ENCODE assay signal across 18 mouse cellular contexts in the genomic region with DNA sequence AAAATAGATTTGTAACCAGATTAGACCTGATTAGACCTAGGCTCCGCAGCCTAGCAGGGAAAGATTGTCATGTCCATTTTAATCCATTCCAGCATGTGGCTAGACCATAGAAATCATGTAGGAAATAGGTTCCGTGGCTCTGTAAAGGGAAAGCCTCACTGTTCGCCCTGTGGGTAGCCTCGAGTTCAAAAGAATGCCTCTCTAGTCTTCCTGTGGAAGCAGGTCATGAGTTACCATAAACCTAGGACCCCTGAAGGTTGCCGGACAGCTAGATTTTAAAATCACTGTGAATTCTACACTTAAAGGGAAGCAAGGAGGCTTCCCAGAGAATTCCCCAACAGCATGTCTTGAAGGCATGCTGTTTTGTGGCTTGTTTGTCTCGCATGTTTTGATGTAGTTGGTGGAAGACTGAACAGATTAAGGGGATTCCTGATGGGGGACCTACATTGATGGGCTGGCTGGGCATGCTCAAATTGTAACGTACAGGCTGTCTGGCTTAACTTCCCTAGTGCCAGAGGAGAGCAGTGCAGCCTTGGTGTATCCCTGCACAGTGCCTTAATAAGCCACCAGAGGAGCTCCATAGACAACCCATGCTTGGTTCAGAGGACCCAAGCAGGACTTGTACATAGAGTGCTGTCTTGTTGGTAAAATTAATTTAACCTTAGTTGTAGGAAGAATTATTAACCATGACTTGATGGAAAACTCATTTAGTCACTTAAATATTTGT.
DNase-seq lines count a peak whose midpoint lies in the region; ATAC-seq lines count a peak whose summit lies in the region.
"Had no signal": no experiment of that assay in that cellular context is flagged by ENCODE, and none has a peak within 500 bp of the region (broad histone marks: within the 10 kb centered on the region; RNA-seq: fewer than 3 reads in every experiment).

No protein-coding gene starts in this region.

- H3K27ac ChIP-seq in hindbrain, embryonic 10.5 days = peak overlapping the region; percentile 67
- no peak overlapping the region for H3K27ac ChIP-seq in hindbrain, embryonic 16.5 days (ENCODE audit: low read depth, low read length)
- H3K27ac ChIP-seq in midbrain, embryonic 14.5 days (replicated peaks; ENCODE audit: low read depth, low read length) = 0 out of 2 replicates have a peak overlapping the region, but pooled peaks have one; percentile 43
- H3K27ac ChIP-seq: embryonic facial prominence, embryonic 15.5 days; liver, embryonic 15.5 days had no signal

- H3K27me3 ChIP-seq in hindbrain, embryonic 10.5 days (ENCODE audit: insufficient read depth, poor library complexity, severe bottlenecking) = no peaks in the 10 kb centered on the region
- no peaks in the 10 kb centered on the region for H3K27me3 ChIP-seq in hindbrain, embryonic 16.5 days (replicated peaks; ENCODE audit: control insufficient read depth, insufficient read depth, low read length)
- H3K27me3 ChIP-seq in midbrain, embryonic 14.5 days (ENCODE audit: control insufficient read depth, insufficient read depth, low read length) = no peaks in the 10 kb centered on the region
- H3K27me3 ChIP-seq: embryonic facial prominence, embryonic 15.5 days; liver, embryonic 15.5 days; megakaryocyte, embryonic 14.5 days had no signal

- no peak overlapping the region for H3K4me3 ChIP-seq in hindbrain, embryonic 10.5 days
- no peak overlapping the region for H3K4me3 ChIP-seq in hindbrain, embryonic 16.5 days (ENCODE audit: low read length)
- no peak overlapping the region for H3K4me3 ChIP-seq in midbrain, embryonic 14.5 days (replicated peaks; ENCODE audit: low read depth, low read length)
- H3K4me3 ChIP-seq: embryonic facial prominence, embryonic 15.5 days; liver, embryonic 15.5 days; megakaryocyte, embryonic 14.5 days had no signal

- H3K4me1 ChIP-seq in hindbrain, embryonic 10.5 days (replicated peaks) = peaks cover 37% of the 10 kb centered on the region
- peaks cover 16% of the 10 kb centered on the region for H3K4me1 ChIP-seq in hindbrain, embryonic 16.5 days (ENCODE audit: control insufficient read depth, insufficient read depth, low read depth, low read length)
- 0 out of 2 replicates have a peak, but pooled peaks cover 2% of the 10 kb centered on the region for H3K4me1 ChIP-seq in midbrain, embryonic 14.5 days (ENCODE audit: control insufficient read depth, insufficient read depth, low read length)
- H3K4me1 ChIP-seq: embryonic facial prominence, embryonic 15.5 days had no signal

- H3K9ac ChIP-seq in hindbrain, embryonic 16.5 days (ENCODE audit: low read depth, low read length) = no peak overlapping the region
- H3K9ac ChIP-seq in midbrain, embryonic 14.5 days (replicated peaks; ENCODE audit: low read length) = no peak overlapping the region
- H3K9ac ChIP-seq: embryonic facial prominence, embryonic 15.5 days; liver, embryonic 15.5 days had no signal

- intact Hi-C loops in left cerebral cortex, postnatal 4 days (cut with DNase I) = no loop called here

- WGBS in hindbrain, embryonic 10.5 days = 66% methylated on average over 7 of the region's 7 CpGs
- WGBS in hindbrain, embryonic 16.5 days = 56% methylated on average over 7 of the region's 7 CpGs
- WGBS in midbrain, embryonic 14.5 days = 42% methylated on average over 7 of the region's 7 CpGs

- no peak for ATAC-seq in hindbrain, embryonic 16.5 days
- no peak for ATAC-seq in midbrain, embryonic 14.5 days (ENCODE audit: low FRiP score, low TSS enrichment)
- ATAC-seq in megakaryocyte-erythroid progenitor cell, adult 5-6 weeks (replicated peaks; ENCODE audit: low FRiP score, low TSS enrichment, poor library complexity, severe bottlenecking) = no peak; the same call in 1 of the 2 replicates
- ATAC-seq: activated CD4-positive, CD25-positive, alpha-beta regulatory T cell, adult 4 months had no signal

- no peak overlapping the region for H3K4me2 ChIP-seq in hindbrain, embryonic 16.5 days (ENCODE audit: low read length)
- no peak overlapping the region for H3K4me2 ChIP-seq in midbrain, embryonic 14.5 days (ENCODE audit: low read length)
- H3K4me2 ChIP-seq: embryonic facial prominence, embryonic 15.5 days; liver, embryonic 15.5 days had no signal

- no peak for DNase-seq in hindbrain, embryonic 10.5 days (ENCODE audit: low spot score)
- peak; percentile 23 for DNase-seq in R1 (ENCODE audit: low read depth, low spot score)
- peak; percentile 28 for DNase-seq in forelimb bud, embryonic 11.5 days (ENCODE audit: low read depth, low spot score)
- DNase-seq in midbrain, embryonic 14.5 days = peak; percentile 41
- DNase-seq in T-cell, adult 2 months (ENCODE audit: low spot score) = no peak
- no peak for DNase-seq in left cerebral cortex, postnatal 4 days
- DNase-seq: cerebellum, adult 8-10 months; heart, adult 18-20 months; heart, postnatal 10 days; kidney, adult 8-10 months; right cerebral cortex, adult 18-20 months; thymus, adult 2 months had no signal

- no peaks in the 10 kb centered on the region for H3K9me3 ChIP-seq in hindbrain, embryonic 10.5 days
- H3K9me3 ChIP-seq in hindbrain, embryonic 16.5 days (ENCODE audit: control insufficient read depth, low read length) = no peaks in the 10 kb centered on the region
- H3K9me3 ChIP-seq in midbrain, embryonic 14.5 days (ENCODE audit: control insufficient read depth, low read length) = no peaks in the 10 kb centered on the region
- H3K9me3 ChIP-seq: embryonic facial prominence, embryonic 15.5 days; liver, embryonic 15.5 days; megakaryocyte, embryonic 14.5 days had no signal

- H3K36me3 ChIP-seq in hindbrain, embryonic 10.5 days = no peaks in the 10 kb centered on the region
- H3K36me3 ChIP-seq in hindbrain, embryonic 16.5 days (ENCODE audit: control insufficient read depth, insufficient read depth, low read length) = no peaks in the 10 kb centered on the region
- no peaks in the 10 kb centered on the region for H3K36me3 ChIP-seq in midbrain, embryonic 14.5 days (ENCODE audit: control insufficient read depth, insufficient read depth, low read length)
- H3K36me3 ChIP-seq: embryonic facial prominence, embryonic 15.5 days had no signal

Comparison
In these comparisons a context has a peak if more than half of its experiments do, and no peak if none do; other contexts are left out.
1. DNase-seq: peak in R1 (single experiment), forelimb bud, embryonic 11.5 days (single experiment) and midbrain, embryonic 14.5 days (single experiment); none in hindbrain, embryonic 10.5 days (single experiment), T-cell, adult 2 months (single experiment) and left cerebral cortex, postnatal 4 days (single experiment).